Mouse (Mus musculus) bone marrow macrophage, adult 2 months (primary cell): ENCODE results near the gene Spats1.

Experiments used
- CTCF ChIP-seq: IDR thresholded peaks from 2 replicates; pipeline ENCODE4 v1.5.1; 2012; ENCODE audit warnings: low read depth, mild to moderate bottlenecking, low read length, moderate library complexity
- POLR2A ChIP-seq: IDR thresholded peaks from 2 replicates; pipeline ENCODE4 v1.6.1; 2012; ENCODE audit warnings: mild to moderate bottlenecking, low read depth, low read length, borderline replicate concordance

DNA sequence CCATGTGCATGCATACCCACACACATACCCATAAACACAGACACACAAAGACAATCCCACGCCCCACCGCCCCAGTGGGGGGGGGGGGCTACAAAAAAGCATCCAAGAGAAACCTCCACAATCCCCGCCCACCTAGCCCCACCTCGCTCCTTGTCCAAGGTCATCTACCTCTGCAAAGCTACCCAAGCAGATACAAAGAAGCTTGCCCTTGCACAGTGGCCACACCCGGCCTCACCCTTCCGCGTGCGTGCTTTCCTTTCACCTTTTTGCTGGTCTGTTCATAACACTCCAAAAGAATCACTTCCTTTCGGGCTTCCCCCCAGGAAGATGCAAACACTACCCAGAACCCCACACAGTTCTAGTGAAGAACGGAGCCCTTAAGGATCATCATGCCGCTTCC lies 20.2 kb upstream of the Spats1 start:
- no peak for TF ChIP-seq CTCF
- no peak for TF ChIP-seq POLR2A
